Mouse (Mus musculus) forebrain, embryonic 12.5 days (tissue): ENCODE measurements around the gene Cry1. TPM values are rescaled to one million over a fixed set of nuclear protein-coding genes. Genes with fewer than 3 reads are reported as not detected.

Experiments
- ATAC-seq: fragments of 200-750 bp; cut with Nextera tagmentation; 2 replicates; pipeline ENCODE4 v1.8.0; 2017; ENCODE audit warnings: moderate TSS enrichment; ENCODE audit not compliant: low FRiP score
- H3K27ac ChIP-seq: fragments of 300-500 bp; sonication (generic); 2 replicates; pipeline ENCODE4 v1.5.1; 2016; ENCODE audit warnings: mild to moderate bottlenecking
- H3K27me3 ChIP-seq: fragments of 300-500 bp; sonication (generic); 2 replicates; pipeline ENCODE4 v1.6.1; 2016; ENCODE audit warnings: mild to moderate bottlenecking
- H3K36me3 ChIP-seq: fragments of 300-500 bp; sonication (generic); replicated peaks from 2 replicates; pipeline ENCODE4 v1.6.1; 2016; ENCODE audit warnings: mild to moderate bottlenecking
- H3K4me1 ChIP-seq: fragments of 300-500 bp; sonication (generic); 2 replicates; pipeline ENCODE4 v1.6.1; 2016
- H3K4me2 ChIP-seq: fragments of 300-500 bp; sonication (generic); 2 replicates; pipeline ENCODE4 v1.6.1; 2016; ENCODE audit warnings: mild to moderate bottlenecking, moderate library complexity
- H3K4me3 ChIP-seq: fragments of 300-500 bp; sonication (generic); replicated peaks from 2 replicates; pipeline ENCODE4 v1.5.1; 2016; ENCODE audit warnings: mild to moderate bottlenecking
- H3K9ac ChIP-seq: fragments of 300-500 bp; sonication (generic); 2 replicates; pipeline ENCODE4 v1.6.1; 2016; ENCODE audit warnings: mild to moderate bottlenecking
- H3K9me3 ChIP-seq: fragments of 300-500 bp; sonication (generic); 2 replicates; pipeline ENCODE4 v1.6.1; 2016
- WGBS: fragments of 180-500 bp; shearing (Covaris S2); methylation state at CpG from one replicate; pipeline ENCODE4 v1.1.7; 2016; 5-methylcytosine and 5-hydroxymethylcytosine counted together
- polyA plus RNA-seq: library from polyadenylated mRNA; unstranded; fragments of >200 nt; fragmentation: Nextera tagmentation; extraction: Ambion mirVana; gene quantifications from 2 replicates; pipeline ENCODE4 v1.2.1, GENCODE M21; 2016

Cry1 gene
- 36.0 and 37.4 TPM in 2 replicates for polyA plus RNA-seq

GRCm38 (mm10) chr10:85184964-85185608 lies at the start of gene Cry1:
Cry1 (minus strand) TSS chr10:85185064.
- peak; percentile 97 for ATAC-seq
- under 1% methylated on average over 68 of the region's 75 CpGs for WGBS

GRCm38 (mm10) chr10:85221771-85222050 lies 36.8 kb upstream of the Cry1 start:
- Histone ChIP-seq H3K4me2 (no peak overlapping the region), H3K27ac (no peak overlapping the region), H3K4me1 (0 out of 2 replicates have a peak, but pooled peaks cover 3% of the 10 kb centered on the region), H3K9me3 (no peaks in the 10 kb centered on the region), H3K36me3 (no peaks in the 10 kb centered on the region), H3K27me3 (no peaks in the 10 kb centered on the region), H3K4me3 (no peak overlapping the region), H3K9ac (no peak overlapping the region)
- ATAC-seq, result no peak
- WGBS, result 85% methylated on average over 6 of the region's 6 CpGs

More at GRCm38 (mm10) chr10:85184964-85185608, at the start of gene Cry1:
- H3K4me1 ChIP-seq, result peaks cover 10% of the 10 kb centered on the region
- no peaks in the 10 kb centered on the region for H3K9me3 ChIP-seq
- peak within 1 kb of the TSS; percentile 89 for H3K27ac ChIP-seq
- peak within 1 kb of the TSS; percentile 76 for H3K4me3 ChIP-seq
- H3K36me3 ChIP-seq, result no peaks in the 10 kb centered on the region
- peak within 1 kb of the TSS; percentile 73 for H3K9ac ChIP-seq
- no peaks in the 10 kb centered on the region for H3K27me3 ChIP-seq
- peak within 1 kb of the TSS; percentile 89 for H3K4me2 ChIP-seq

- Histone ChIP-seq H3K9ac (no peak overlapping the region), H3K27me3 (no peaks in the 10 kb centered on the region), H3K4me1 (0 out of 2 replicates have a peak, but pooled peaks cover 3% of the 10 kb centered on the region), H3K36me3 (no peaks in the 10 kb centered on the region), H3K9me3 (no peaks in the 10 kb centered on the region), H3K4me2 (peak overlapping the region; percentile 1; the same call in 1 of the 2 replicates), H3K27ac (no peak overlapping the region), H3K4me3 (no peak overlapping the region)
- WGBS, result 33% methylated on average over 22 of the region's 22 CpGs
- peak; percentile 39; the same call in 1 of the 2 replicates for ATAC-seq
Measured at GRCm38 (mm10) chr10:85220918-85221770, 36.3 kb upstream of the Cry1 start.

GRCm38 (mm10) chr10:85214847-85215246 lies 30.0 kb upstream of the Cry1 start:
- no peak overlapping the region for H3K27ac ChIP-seq
- no peaks in the 10 kb centered on the region for H3K27me3 ChIP-seq
- no peak overlapping the region for H3K4me3 ChIP-seq
- no peak overlapping the region for H3K9ac ChIP-seq
- H3K36me3 ChIP-seq, result no peaks in the 10 kb centered on the region
- no peak for ATAC-seq
- H3K4me1 ChIP-seq, result no peaks in the 10 kb centered on the region
- peaks cover 4% of the 10 kb centered on the region for H3K9me3 ChIP-seq
- no peak overlapping the region for H3K4me2 ChIP-seq
- 79% methylated on average over 5 of the region's 5 CpGs for WGBS

GRCm38 (mm10) chr10:85211673-85212072 lies 26.8 kb upstream of the Cry1 start:
- H3K27ac ChIP-seq, result no peak overlapping the region

GRCm38 (mm10) chr10:85210125-85210524 lies 25.3 kb upstream of the Cry1 start:
- H3K9ac ChIP-seq, result no peak overlapping the region
- no peak overlapping the region for H3K27ac ChIP-seq
- H3K4me3 ChIP-seq, result no peak overlapping the region
- no peaks in the 10 kb centered on the region for H3K27me3 ChIP-seq
- ATAC-seq, result no peak
- H3K36me3 ChIP-seq, result no peaks in the 10 kb centered on the region
- H3K4me2 ChIP-seq, result no peak overlapping the region
- 82% methylated on average over 3 of the region's 3 CpGs for WGBS
- H3K4me1 ChIP-seq, result no peaks in the 10 kb centered on the region
- peaks cover 4% of the 10 kb centered on the region for H3K9me3 ChIP-seq

More at GRCm38 (mm10) chr10:85211673-85212072, 26.8 kb upstream of the Cry1 start:
- Histone ChIP-seq H3K4me3 (no peak overlapping the region), H3K4me2 (no peak overlapping the region), H3K27me3 (no peaks in the 10 kb centered on the region), H3K9me3 (peaks cover 4% of the 10 kb centered on the region), H3K4me1 (no peaks in the 10 kb centered on the region), H3K9ac (no peak overlapping the region), H3K36me3 (no peaks in the 10 kb centered on the region)
- no peak for ATAC-seq
- WGBS, result 92% methylated on average over 5 of the region's 5 CpGs

GRCm38 (mm10) chr10:85209119-85209605 lies 24.3 kb upstream of the Cry1 start:
- H3K9ac ChIP-seq, result no peak overlapping the region
- H3K4me3 ChIP-seq, result no peak overlapping the region
- peaks cover 4% of the 10 kb centered on the region for H3K4me1 ChIP-seq
- H3K27me3 ChIP-seq, result no peaks in the 10 kb centered on the region
- no peak for ATAC-seq
- no peaks in the 10 kb centered on the region for H3K36me3 ChIP-seq
- H3K4me2 ChIP-seq, result no peak overlapping the region
- H3K9me3 ChIP-seq, result peaks cover 4% of the 10 kb centered on the region
- no peak overlapping the region for H3K27ac ChIP-seq

GRCm38 (mm10) chr10:85205316-85205715 lies 20.5 kb upstream of the Cry1 start:
- Histone ChIP-seq H3K4me1 (peaks cover 6% of the 10 kb centered on the region), H3K4me3 (no peak overlapping the region), H3K4me2 (no peak overlapping the region), H3K9me3 (no peaks in the 10 kb centered on the region), H3K9ac (no peak overlapping the region), H3K27me3 (no peaks in the 10 kb centered on the region), H3K27ac (no peak overlapping the region), H3K36me3 (no peaks in the 10 kb centered on the region)
- WGBS, result 58% methylated on average over 2 of the region's 2 CpGs
- ATAC-seq, result no peak

GRCm38 (mm10) chr10:85204255-85204855 lies 19.5 kb upstream of the Cry1 start:
- H3K4me1 ChIP-seq, result peaks cover 6% of the 10 kb centered on the region
- H3K27me3 ChIP-seq, result no peaks in the 10 kb centered on the region
- H3K4me3 ChIP-seq, result no peak overlapping the region
- H3K4me2 ChIP-seq, result no peak overlapping the region
- no peaks in the 10 kb centered on the region for H3K36me3 ChIP-seq
- ATAC-seq, result no peak
- no peak overlapping the region for H3K27ac ChIP-seq
- H3K9me3 ChIP-seq, result no peaks in the 10 kb centered on the region
- H3K9ac ChIP-seq, result no peak overlapping the region
- WGBS, result 25% methylated on average over 7 of the region's 7 CpGs

GRCm38 (mm10) chr10:85194528-85194927 lies 9.7 kb upstream of the Cry1 start:
- 82% methylated on average over 5 of the region's 5 CpGs for WGBS
- no peaks in the 10 kb centered on the region for H3K27me3 ChIP-seq

GRCm38 (mm10) chr10:85193321-85193720 lies 8.5 kb upstream of the Cry1 start:
- H3K27me3 ChIP-seq, result no peaks in the 10 kb centered on the region
- 77% methylated on average over 3 of the region's 3 CpGs for WGBS
- no peak for ATAC-seq

More at GRCm38 (mm10) chr10:85194528-85194927, 9.7 kb upstream of the Cry1 start:
- Histone ChIP-seq H3K4me1 (no peaks in the 10 kb centered on the region), H3K27ac (no peak overlapping the region), H3K4me2 (no peak overlapping the region), H3K4me3 (no peak overlapping the region), H3K36me3 (no peaks in the 10 kb centered on the region), H3K9me3 (no peaks in the 10 kb centered on the region), H3K9ac (no peak overlapping the region)
- no peak for ATAC-seq

GRCm38 (mm10) chr10:85190652-85191051 lies 5.8 kb upstream of the Cry1 start:
- H3K9me3 ChIP-seq, result no peaks in the 10 kb centered on the region
- no peaks in the 10 kb centered on the region for H3K4me1 ChIP-seq
- H3K9ac ChIP-seq, result no peak overlapping the region
- H3K4me3 ChIP-seq, result no peak overlapping the region
- no peak for ATAC-seq
- H3K27me3 ChIP-seq, result no peaks in the 10 kb centered on the region
- no peaks in the 10 kb centered on the region for H3K36me3 ChIP-seq
- no peak overlapping the region for H3K27ac ChIP-seq
- H3K4me2 ChIP-seq, result no peak overlapping the region

More at GRCm38 (mm10) chr10:85193321-85193720, 8.5 kb upstream of the Cry1 start:
- H3K36me3 ChIP-seq, result no peaks in the 10 kb centered on the region
- H3K4me2 ChIP-seq, result no peak overlapping the region
- no peaks in the 10 kb centered on the region for H3K4me1 ChIP-seq
- H3K9ac ChIP-seq, result no peak overlapping the region
- no peak overlapping the region for H3K27ac ChIP-seq
- no peak overlapping the region for H3K4me3 ChIP-seq
- H3K9me3 ChIP-seq, result no peaks in the 10 kb centered on the region
